Mouse (Mus musculus) G1E (cell line): ENCODE data around the gene Gm11273.

ENCODE experiments used
- CTCF ChIP-seq: IDR thresholded peaks from 2 replicates; pipeline ENCODE4 v1.5.1; 2012; ENCODE audit warnings: low read depth, low read length, inconsistent platforms, mixed read lengths
- GATA1 ChIP-seq: IDR thresholded peaks from 2 replicates; pipeline ENCODE4 v1.6.1; 2012; ENCODE audit warnings: borderline replicate concordance, low read length, inconsistent platforms, mixed read lengths
- TAL1 ChIP-seq: conservative IDR thresholded peaks from 2 replicates; pipeline ENCODE4 v1.6.1; 2012; ENCODE audit warnings: low read depth, low read length, inconsistent platforms, mixed read lengths

GRCm38 (mm10) chr13:21502296-21502695, 1.1 kb upstream of the Gm11273 start:
- TF ChIP-seq CTCF = no peak
- TF ChIP-seq TAL1 = no peak
- TF ChIP-seq GATA1 = no peak
